ENCODE assay signal across 12 mouse cellular contexts in the genomic region with DNA sequence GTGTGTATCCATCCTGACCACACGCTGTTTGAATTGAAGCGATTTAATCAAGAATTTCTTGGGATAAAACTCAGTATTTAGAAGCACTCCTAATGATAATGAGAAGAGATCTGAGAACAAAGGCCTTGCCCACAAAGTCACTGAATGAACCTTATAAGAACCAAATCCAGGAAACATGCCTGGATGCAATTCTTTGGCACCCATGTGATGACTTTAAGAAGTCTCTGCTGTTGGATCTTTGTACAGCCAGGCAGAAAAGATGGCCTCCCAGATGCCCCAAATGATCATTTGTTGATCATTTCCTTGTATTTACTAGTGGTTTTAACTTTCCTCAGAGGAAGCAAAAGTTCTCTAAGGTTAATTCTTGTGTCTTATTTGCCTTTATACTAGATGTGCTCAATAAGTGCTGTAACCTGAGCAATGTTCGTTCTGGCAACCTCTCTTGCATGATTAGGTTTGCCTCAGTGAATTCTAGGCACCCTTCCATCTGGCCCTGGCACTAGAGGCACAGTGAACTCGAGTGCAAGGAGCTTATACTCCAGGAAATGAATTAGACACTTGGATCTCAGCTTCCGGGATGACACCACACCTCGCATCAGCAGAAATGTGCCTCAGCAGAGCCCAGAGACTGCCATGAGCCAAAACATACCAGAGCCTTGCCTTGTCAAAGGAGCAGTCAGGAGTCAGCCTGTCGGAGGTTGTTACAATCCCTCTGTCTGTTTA. TPM values are rescaled to one million over a fixed set of nuclear protein-coding genes. Genes with fewer than 3 reads are reported as not detected.
A peak's percentile ranks its signal among the peaks of the same experiment; 100 is the strongest.
DNase-seq lines count a peak whose midpoint lies in the region; ATAC-seq lines count a peak whose summit lies in the region.
"Had no signal": no experiment of that assay in that cellular context is flagged by ENCODE, and none has a peak within 500 bp of the region (broad histone marks: within the 10 kb centered on the region; RNA-seq: fewer than 3 reads in every experiment).

No protein-coding gene starts in this region.

- no peaks in the 10 kb centered on the region for H3K4me1 ChIP-seq in hindbrain, embryonic 15.5 days (replicated peaks)
- no peaks in the 10 kb centered on the region for H3K4me1 ChIP-seq in hindbrain, embryonic 13.5 days (replicated peaks)
- H3K4me1 ChIP-seq: embryonic facial prominence, embryonic 15.5 days had no signal

- DNase-seq in right cerebral cortex, postnatal 4 days = peak; percentile 19
- no peak for DNase-seq in right cerebral cortex, postnatal 14 days
- DNase-seq in cerebellum, postnatal 10 days = peak; percentile 95 to 97
- DNase-seq in skeletal muscle tissue, adult 2 months (ENCODE audit: low read depth, low spot score) = peak; percentile 7
- no peak for DNase-seq in heart, adult 18-20 months
- no peak for DNase-seq in adrenal gland, adult 2 months
- DNase-seq: lung, embryonic 14.5 days had no signal

- no peaks in the 10 kb centered on the region for H3K9me3 ChIP-seq in hindbrain, embryonic 15.5 days
- no peaks in the 10 kb centered on the region for H3K9me3 ChIP-seq in hindbrain, embryonic 13.5 days
- H3K9me3 ChIP-seq: embryonic facial prominence, embryonic 15.5 days had no signal

- 73% methylated on average over 7 of the region's 7 CpGs for WGBS in hindbrain, embryonic 15.5 days
- 84% methylated on average over 7 of the region's 7 CpGs for WGBS in hindbrain, embryonic 13.5 days

- ATAC-seq in hindbrain, embryonic 15.5 days (ENCODE audit: low FRiP score, low read depth) = peak; percentile 63
- ATAC-seq in hindbrain, embryonic 13.5 days (ENCODE audit: low FRiP score) = no peak

- no peak overlapping the region for H3K4me3 ChIP-seq in hindbrain, embryonic 15.5 days
- no peak overlapping the region for H3K4me3 ChIP-seq in hindbrain, embryonic 13.5 days
- H3K4me3 ChIP-seq: embryonic facial prominence, embryonic 15.5 days had no signal

- no peak overlapping the region for H3K9ac ChIP-seq in hindbrain, embryonic 15.5 days
- no peak overlapping the region for H3K9ac ChIP-seq in hindbrain, embryonic 13.5 days
- H3K9ac ChIP-seq: embryonic facial prominence, embryonic 15.5 days; lung, embryonic 14.5 days had no signal

- H3K27ac ChIP-seq in hindbrain, embryonic 15.5 days (replicated peaks) = no peak overlapping the region
- H3K27ac ChIP-seq in hindbrain, embryonic 13.5 days = no peak overlapping the region
- H3K27ac ChIP-seq: embryonic facial prominence, embryonic 15.5 days had no signal

- no peak overlapping the region for H3K4me2 ChIP-seq in hindbrain, embryonic 15.5 days
- H3K4me2 ChIP-seq in hindbrain, embryonic 13.5 days = no peak overlapping the region
- H3K4me2 ChIP-seq: embryonic facial prominence, embryonic 15.5 days; lung, embryonic 14.5 days had no signal

- no peaks in the 10 kb centered on the region for H3K27me3 ChIP-seq in hindbrain, embryonic 15.5 days
- H3K27me3 ChIP-seq in hindbrain, embryonic 13.5 days = no peaks in the 10 kb centered on the region
- H3K27me3 ChIP-seq: embryonic facial prominence, embryonic 15.5 days had no signal

- no peaks in the 10 kb centered on the region for H3K36me3 ChIP-seq in hindbrain, embryonic 15.5 days
- no peaks in the 10 kb centered on the region for H3K36me3 ChIP-seq in hindbrain, embryonic 13.5 days
- H3K36me3 ChIP-seq: embryonic facial prominence, embryonic 15.5 days had no signal

RNA-seq across cellular contexts. Expression of a gene that starts 29.7 kb away (rescaled TPM):
- 0.04 TPM in 1 of 2 replicates, not detected in the other for polyA plus RNA-seq in hindbrain, embryonic 15.5 days (2015; fragmentation: Nextera tagmentation; extraction: Ambion mirVana)
- not detected in 2 replicates for polyA plus RNA-seq in hindbrain, embryonic 13.5 days (2015; fragmentation: Nextera tagmentation; extraction: Ambion mirVana)
- total RNA-seq in heart, adult 18-20 months (2021) = not detected
- total RNA-seq in adrenal gland, adult 2 months (2021) = not detected
- polyA plus RNA-seq in adrenal gland, adult 2 months (2012; rRNA removed) = not detected in 2 replicates
- total RNA-seq: granulocyte monocyte progenitor cell, adult 5-6 weeks; left cerebral cortex, postnatal 10 days had no signal

RNA-seq across cellular contexts. Expression of a gene that starts 35.3 kb away (rescaled TPM):
- 0.36 and 0.60 TPM in 2 replicates for polyA plus RNA-seq in hindbrain, embryonic 15.5 days (2015; fragmentation: Nextera tagmentation; extraction: Ambion mirVana)
- 0.18 and 0.38 TPM in 2 replicates for polyA plus RNA-seq in hindbrain, embryonic 13.5 days (2015; fragmentation: Nextera tagmentation; extraction: Ambion mirVana)
- total RNA-seq in heart, adult 18-20 months (2021) = not detected
- not detected for total RNA-seq in adrenal gland, adult 2 months (2021)
- not detected in 2 replicates for polyA plus RNA-seq in adrenal gland, adult 2 months (2012; rRNA removed)
- total RNA-seq: granulocyte monocyte progenitor cell, adult 5-6 weeks had no signal

Comparison
In these comparisons a context has a peak if more than half of its experiments do, and no peak if none do; other contexts are left out.
1. DNase-seq: peak in right cerebral cortex, postnatal 4 days (single experiment), cerebellum, postnatal 10 days (2 of 2) and skeletal muscle tissue, adult 2 months (single experiment); none in right cerebral cortex, postnatal 14 days (single experiment), heart, adult 18-20 months (0 of 2) and adrenal gland, adult 2 months (single experiment).